Mouse (Mus musculus) midbrain, embryonic 13.5 days (tissue): ENCODE measurements at regions not wholly inside any gene's neighbourhood (a gene's known extent, or its start where the extent isn't known, plus 50 kb on each side); places are given as distances from the start of the nearest gene placed in this dataset.

Experiments used
- ATAC-seq: fragments of 200-750 bp; cut with Nextera tagmentation; 2 replicates; pipeline ENCODE4 v1.8.0; 2017; ENCODE audit warnings: mild to moderate bottlenecking, moderate TSS enrichment, moderate library complexity
- H3K27ac ChIP-seq: fragments of 300-500 bp; sonication (generic); 2 replicates; pipeline ENCODE4 v1.5.1; 2015; ENCODE audit warnings: inconsistent platforms, mild to moderate bottlenecking, moderate library complexity
- H3K27me3 ChIP-seq: fragments of 300-500 bp; sonication (generic); 2 replicates; pipeline ENCODE4 v1.6.1; 2015; ENCODE audit warnings: mild to moderate bottlenecking, inconsistent platforms
- H3K36me3 ChIP-seq: fragments of 300-500 bp; sonication (generic); 2 replicates; pipeline ENCODE4 v1.6.1; 2015; ENCODE audit warnings: mild to moderate bottlenecking, inconsistent platforms
- H3K4me1 ChIP-seq: fragments of 300-500 bp; sonication (generic); replicated peaks from 2 replicates; pipeline ENCODE4 v1.6.1; 2015; ENCODE audit warnings: inconsistent platforms
- H3K4me2 ChIP-seq: fragments of 300-500 bp; sonication (generic); replicated peaks from 2 replicates; pipeline ENCODE4 v1.6.1; 2015; ENCODE audit warnings: moderate library complexity, mild to moderate bottlenecking, inconsistent platforms
- H3K4me3 ChIP-seq: fragments of 300-500 bp; sonication (generic); replicated peaks from 2 replicates; pipeline ENCODE4 v1.5.1; 2015; ENCODE audit warnings: mild to moderate bottlenecking, inconsistent platforms
- H3K9ac ChIP-seq: fragments of 300-500 bp; sonication (generic); replicated peaks from 2 replicates; pipeline ENCODE4 v1.6.1; 2015; ENCODE audit warnings: mild to moderate bottlenecking, inconsistent platforms
- H3K9me3 ChIP-seq: fragments of 300-500 bp; sonication (generic); 2 replicates; pipeline ENCODE4 v1.6.1; 2016; ENCODE audit warnings: mild to moderate bottlenecking, inconsistent platforms
- WGBS: fragments of 180-500 bp; shearing (Covaris S2); methylation state at CpG from one replicate; pipeline ENCODE4 v1.1.7; 2015; 5-methylcytosine and 5-hydroxymethylcytosine counted together

- Histone ChIP-seq H3K9ac (no peak overlapping the region; the same call in 1 of the 2 replicates), H3K4me3 (peak overlapping the region; percentile 33), H3K36me3 (no peaks in the 10 kb centered on the region), H3K27ac (peak overlapping the region; percentile 78), H3K27me3 (peaks cover 10% of the 10 kb centered on the region), H3K9me3 (no peaks in the 10 kb centered on the region), H3K4me2 (peak overlapping the region; percentile 55), H3K4me1 (peaks cover 44% of the 10 kb centered on the region)
- WGBS = 1% methylated on average over 13 of the region's 13 CpGs
- no peak for ATAC-seq
Measured at GRCm38 (mm10) chr9:99800076-99800475, 75.9 kb downstream of the Sox14 start.

GRCm38 (mm10) chr9:99799387-99800021, 76.5 kb downstream of the Sox14 start:
- Histone ChIP-seq H3K4me1 (peaks cover 44% of the 10 kb centered on the region), H3K4me2 (peak overlapping the region; percentile 55), H3K4me3 (peak overlapping the region; percentile 33), H3K36me3 (no peaks in the 10 kb centered on the region), H3K9ac (peak overlapping the region; percentile 10; the same call in 1 of the 2 replicates), H3K9me3 (no peaks in the 10 kb centered on the region), H3K27me3 (peaks cover 14% of the 10 kb centered on the region), H3K27ac (peak overlapping the region; percentile 78)
- peak; percentile 97 for ATAC-seq
- under 1% methylated on average over 16 of the region's 16 CpGs for WGBS

GRCm38 (mm10) chr9:99797066-99797770, 78.8 kb downstream of the Sox14 start:
- H3K36me3 ChIP-seq = no peaks in the 10 kb centered on the region
- no peak overlapping the region for H3K9ac ChIP-seq
- peaks cover 44% of the 10 kb centered on the region for H3K4me1 ChIP-seq
- ATAC-seq = peak; percentile 35; the same call in 1 of the 2 replicates
- H3K4me2 ChIP-seq = 0 out of 2 replicates have a peak overlapping the region, but pooled peaks have one; percentile 13
- no peaks in the 10 kb centered on the region for H3K9me3 ChIP-seq
- H3K27ac ChIP-seq = peak overlapping the region; percentile 25; the same call in 1 of the 2 replicates
- 9% methylated on average over 9 of the region's 9 CpGs for WGBS
- H3K27me3 ChIP-seq = peaks cover 32% of the 10 kb centered on the region
- no peak overlapping the region for H3K4me3 ChIP-seq

- H3K36me3 ChIP-seq = no peaks in the 10 kb centered on the region
- 72% methylated on average over 7 of the region's 7 CpGs for WGBS
- H3K27ac ChIP-seq = no peak overlapping the region
- H3K9ac ChIP-seq = no peak overlapping the region
- no peak overlapping the region for H3K4me3 ChIP-seq
- ATAC-seq = no peak
- H3K9me3 ChIP-seq = no peaks in the 10 kb centered on the region
- H3K4me2 ChIP-seq = no peak overlapping the region
- peaks cover 12% of the 10 kb centered on the region for H3K4me1 ChIP-seq
- peaks cover 44% of the 10 kb centered on the region for H3K27me3 ChIP-seq
Measured at GRCm38 (mm10) chr9:99792700-99793099, 75.6 kb upstream of the Cldn18 start.

GRCm38 (mm10) chr9:99786864-99787263, 69.8 kb upstream of the Cldn18 start:
- no peaks in the 10 kb centered on the region for H3K9me3 ChIP-seq
- no peak overlapping the region for H3K4me2 ChIP-seq
- H3K27ac ChIP-seq = no peak overlapping the region
- no peak for ATAC-seq
- H3K4me1 ChIP-seq = no peaks in the 10 kb centered on the region
- H3K9ac ChIP-seq = no peak overlapping the region
- H3K27me3 ChIP-seq = peaks cover 14% of the 10 kb centered on the region; the same call in 1 of the 2 replicates
- H3K4me3 ChIP-seq = no peak overlapping the region
- 88% methylated on average over 7 of the region's 7 CpGs for WGBS
- H3K36me3 ChIP-seq = no peaks in the 10 kb centered on the region

GRCm38 (mm10) chr9:99783156-99783555, 66.1 kb upstream of the Cldn18 start:
- Histone ChIP-seq H3K27me3 (peaks cover 11% of the 10 kb centered on the region; the same call in 1 of the 2 replicates), H3K4me2 (no peak overlapping the region), H3K4me1 (no peaks in the 10 kb centered on the region), H3K27ac (no peak overlapping the region), H3K9me3 (no peaks in the 10 kb centered on the region), H3K9ac (no peak overlapping the region), H3K36me3 (no peaks in the 10 kb centered on the region), H3K4me3 (no peak overlapping the region)
- ATAC-seq = no peak
- 57% methylated on average over 2 of the region's 2 CpGs for WGBS

- Histone ChIP-seq H3K9ac (no peak overlapping the region), H3K9me3 (no peaks in the 10 kb centered on the region), H3K27ac (no peak overlapping the region), H3K27me3 (peaks cover 12% of the 10 kb centered on the region; the same call in 1 of the 2 replicates), H3K4me2 (no peak overlapping the region), H3K4me1 (no peaks in the 10 kb centered on the region), H3K36me3 (no peaks in the 10 kb centered on the region), H3K4me3 (no peak overlapping the region)
- ATAC-seq = no peak
- WGBS = 37% methylated on average over 7 of the region's 7 CpGs
Measured at GRCm38 (mm10) chr9:99782364-99783119, 65.5 kb upstream of the Cldn18 start.

GRCm38 (mm10) chr9:99778871-99779270, 61.8 kb upstream of the Cldn18 start:
- Histone ChIP-seq H3K4me2 (no peak overlapping the region), H3K36me3 (no peaks in the 10 kb centered on the region), H3K4me1 (no peaks in the 10 kb centered on the region), H3K27ac (no peak overlapping the region), H3K9ac (no peak overlapping the region), H3K9me3 (no peaks in the 10 kb centered on the region), H3K4me3 (no peak overlapping the region), H3K27me3 (peaks cover 7% of the 10 kb centered on the region; the same call in 1 of the 2 replicates)
- 81% methylated on average over 4 of the region's 4 CpGs for WGBS
- no peak for ATAC-seq

GRCm38 (mm10) chr9:99770696-99771095, 53.6 kb upstream of the Cldn18 start:
- no peak for ATAC-seq
- H3K4me3 ChIP-seq = 0 out of 2 replicates have a peak overlapping the region, but pooled peaks have one; percentile 2
- H3K4me2 ChIP-seq = peak overlapping the region; percentile 34
- WGBS = 5% methylated on average over 10 of the region's 10 CpGs
- no peak overlapping the region for H3K9ac ChIP-seq
- 0 out of 2 replicates have a peak, but pooled peaks cover 4% of the 10 kb centered on the region for H3K27me3 ChIP-seq
- no peaks in the 10 kb centered on the region for H3K36me3 ChIP-seq
- peaks cover 8% of the 10 kb centered on the region for H3K4me1 ChIP-seq
- H3K27ac ChIP-seq = no peak overlapping the region
- H3K9me3 ChIP-seq = no peaks in the 10 kb centered on the region; the same call in 1 of the 2 replicates
